8 mouse cellular contexts compared by ENCODE assay signal in the genomic region with DNA sequence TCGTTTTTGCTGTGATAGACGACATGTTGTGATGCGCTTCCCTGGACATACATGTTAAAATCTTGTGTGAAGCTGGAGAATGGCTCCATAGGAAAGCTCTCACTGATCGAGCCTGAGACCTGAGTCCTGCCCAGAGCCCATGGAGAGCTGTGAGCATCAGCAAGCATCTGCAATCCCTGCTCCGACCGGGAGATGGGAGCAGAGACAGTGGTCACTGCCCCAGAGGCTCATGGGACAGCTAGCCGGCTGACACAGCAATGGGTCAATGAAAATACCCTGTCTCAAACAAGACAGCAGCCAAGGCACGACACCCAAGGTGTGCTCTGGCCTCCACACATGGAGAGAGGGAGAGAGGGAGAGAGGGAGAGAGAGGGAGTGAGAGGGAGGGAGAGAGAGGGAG. TPM values are rescaled to one million over a fixed set of nuclear protein-coding genes. Genes with fewer than 3 reads are reported as not detected.
A peak's percentile ranks its signal among the peaks of the same experiment; 100 is the strongest.
DNase-seq lines count a peak whose midpoint lies in the region.
"Had no signal": no experiment of that assay in that cellular context is flagged by ENCODE, and none has a peak within 500 bp of the region (broad histone marks: within the 10 kb centered on the region; RNA-seq: fewer than 3 reads in every experiment).

No protein-coding gene starts in this region.

- intact Hi-C loops in heart, postnatal 25 days (cut with DNase I): no loop called here

- no peak overlapping the region for H3K4me3 ChIP-seq in embryonic facial prominence, embryonic 10.5 days

- no peaks in the 10 kb centered on the region for H3K9me3 ChIP-seq in embryonic facial prominence, embryonic 10.5 days

- peaks cover 49% of the 10 kb centered on the region for H3K4me1 ChIP-seq in embryonic facial prominence, embryonic 10.5 days

- WGBS in embryonic facial prominence, embryonic 10.5 days: 50% methylated on average over 8 of the region's 8 CpGs

- no peaks in the 10 kb centered on the region for H3K36me3 ChIP-seq in embryonic facial prominence, embryonic 10.5 days (replicated peaks)

- peak overlapping the region; percentile 52; the same call in 1 of the 2 replicates for H3K27ac ChIP-seq in embryonic facial prominence, embryonic 10.5 days (replicated peaks)

- no peaks in the 10 kb centered on the region for H3K27me3 ChIP-seq in embryonic facial prominence, embryonic 10.5 days (replicated peaks; ENCODE audit: low read depth, poor library complexity, severe bottlenecking)

- DNase-seq in heart, postnatal 4 days: peak; percentile 56
- no peak for DNase-seq in heart, postnatal 25 days (ENCODE audit: low spot score)
- DNase-seq in R1 (ENCODE audit: low read depth, low spot score): peak; percentile 57
- DNase-seq in embryonic facial prominence, embryonic 10.5 days (ENCODE audit: low spot score): peak; percentile 54
- DNase-seq in lung, postnatal 4 days: peak; percentile 55 to 62
- no peak for DNase-seq in thymus, postnatal 36 days
- no peak for DNase-seq in thymus, postnatal 0 days (ENCODE audit: low spot score)
- DNase-seq: heart, postnatal 36 days had no signal

RNA-seq across cellular contexts. Expression of gene Phc2, which starts 26.6 kb away (rescaled TPM):
- total RNA-seq in heart, postnatal 4 days (2021): 10 to 100 TPM; 69.1 to 72.5 TPM
- 10 to 100 TPM; 36.1 to 48.5 TPM for total RNA-seq in heart, postnatal 25 days (2021)
- polyA plus RNA-seq in embryonic facial prominence, embryonic 10.5 days (2016; fragmentation: Nextera tagmentation; extraction: Ambion mirVana): 69.5 and 84.4 TPM in 2 replicates
- 42.9 and 44.9 TPM in 2 replicates for polyA plus RNA-seq in thymus, postnatal 0 days (2015; fragmentation: Nextera tagmentation; extraction: Ambion mirVana)

Comparison
In these comparisons a context has a peak if more than half of its experiments do, and no peak if none do; other contexts are left out.
1. DNase-seq: peak in heart, postnatal 4 days (single experiment), R1 (single experiment), embryonic facial prominence, embryonic 10.5 days (single experiment) and lung, postnatal 4 days (2 of 2); none in heart, postnatal 25 days (single experiment), thymus, postnatal 36 days (0 of 2) and thymus, postnatal 0 days (single experiment).